Mouse (Mus musculus) liver, adult 2 months (tissue): ENCODE measurements around the gene Taok1.

ENCODE experiments used
- CTCF ChIP-seq: fragments of 200-500 bp; IDR thresholded peaks from 2 replicates; pipeline ENCODE4 v1.5.1; 2011; ENCODE audit warnings: low read depth, low read length, control low read depth
- POLR2A ChIP-seq: fragments of 200-500 bp; IDR thresholded peaks from 2 replicates; pipeline ENCODE4 v1.6.1; 2011; ENCODE audit warnings: low read length, control low read depth; ENCODE audit not compliant: insufficient read depth; ENCODE audit errors: extremely low read depth

DNA sequence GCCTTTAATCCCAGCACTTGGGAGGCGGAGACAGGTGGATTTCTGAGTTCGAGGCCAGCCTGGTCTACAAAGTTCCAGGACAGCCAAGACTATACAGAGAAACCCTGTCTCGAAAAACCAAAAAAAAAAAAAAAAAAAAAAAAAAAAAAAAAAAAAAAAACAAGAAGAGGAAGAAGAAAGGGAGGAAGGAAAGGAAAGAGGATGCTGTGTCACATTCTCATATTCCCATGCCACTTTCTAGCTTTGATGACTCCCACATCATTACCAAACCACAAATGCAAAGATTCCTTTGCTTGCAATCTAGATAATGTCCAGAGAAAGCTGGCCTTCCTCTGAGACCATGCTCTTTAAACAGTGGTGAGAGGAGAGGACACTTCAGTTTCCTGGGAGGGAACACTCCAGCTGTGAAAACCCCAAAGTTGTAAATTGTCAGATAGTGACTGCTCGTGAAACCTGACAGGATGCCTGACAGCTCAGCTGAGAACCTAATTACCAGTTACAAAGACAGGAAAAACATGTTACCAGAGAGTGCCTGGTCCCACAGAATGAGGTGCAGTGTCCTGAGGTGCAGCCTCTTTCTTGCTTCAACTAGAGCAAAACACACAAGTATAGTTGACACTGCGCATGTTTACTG is 14.4 kb upstream of the Taok1 start:
- TF ChIP-seq POLR2A (no peak), CTCF (no peak)
